Mouse (Mus musculus) gastrocnemius, adult 8-10 months (tissue): ENCODE data around the gene Yipf2. TPM values are rescaled to one million over a fixed set of nuclear protein-coding genes. Genes with fewer than 3 reads are reported as not detected.
"Not testable (repeated sequence)": the region's sequence is repeated elsewhere in the genome, so short reads cannot be mapped to it uniquely, and the experiment has no call there.

Source experiments
- DNase-seq, 2 experiments: peaks; one replicate each; pipeline ENCODE4 v3.0.0; 2022; ENCODE audit warnings: low spot score in 2 of 2
- total RNA-seq, 4 experiments: library from RNA; stranded (reverse); gene quantifications; 2 replicates each; pipeline ENCODE4 v1.2.4; 2022

Gene Yipf2
- total RNA-seq, 4 experiments from 2014 or later = 6.2 to 6.7 (median 6.5) TPM

- no peak for DNase-seq
Measured at GRCm38 (mm10) chr9:21600186-21600585, 7.6 kb upstream of the Yipf2 start.

GRCm38 (mm10) chr9:21598198-21598597 lies 5.6 kb upstream of the Yipf2 start:
- no peak for DNase-seq

- no peak for DNase-seq
Measured at GRCm38 (mm10) chr9:21594838-21595237, 2.2 kb upstream of the Yipf2 start.

- DNase-seq = not testable (repeated sequence)
Measured at GRCm38 (mm10) chr9:21594350-21594749, 1.7 kb upstream of the Yipf2 start.

- peak in 1 of 2 experiments; percentile 28 for DNase-seq
Measured at GRCm38 (mm10) chr9:21593122-21593721, 594 bp upstream of the Yipf2 start.

- no peak for DNase-seq
Measured at GRCm38 (mm10) chr9:21591831-21592702, 561 bp downstream of the Yipf2 start.

- no peak for DNase-seq
Measured at GRCm38 (mm10) chr9:21591127-21591830, 1.3 kb downstream of the Yipf2 start.

GRCm38 (mm10) chr9:21589538-21589937 lies 3.1 kb downstream of the Yipf2 start:
- no peak for DNase-seq

GRCm38 (mm10) chr9:21588350-21588749 lies 4.3 kb downstream of the Yipf2 start:
- no peak for DNase-seq

GRCm38 (mm10) chr9:21587678-21588349 lies 4.8 kb downstream of the Yipf2 start:
- no peak for DNase-seq

- no peak for DNase-seq
Measured at GRCm38 (mm10) chr9:21585401-21585800, 7.2 kb downstream of the Yipf2 start.

GRCm38 (mm10) chr9:21578226-21578625 lies 14.4 kb downstream of the Yipf2 start:
- no peak for DNase-seq

GRCm38 (mm10) chr9:21576286-21576685 lies 16.3 kb downstream of the Yipf2 start:
- no peak for DNase-seq

- DNase-seq = no peak
Measured at GRCm38 (mm10) chr9:21575253-21575652, 17.4 kb downstream of the Yipf2 start.

GRCm38 (mm10) chr9:21574012-21574801 lies 18.4 kb downstream of the Yipf2 start:
- DNase-seq = no peak

- DNase-seq = peak in 1 of 2 experiments; percentile 47
Measured at GRCm38 (mm10) chr9:21568657-21569255, 23.9 kb downstream of the Yipf2 start.

GRCm38 (mm10) chr9:21567051-21567450 lies 25.6 kb downstream of the Yipf2 start:
- no peak for DNase-seq

- DNase-seq = no peak
Measured at GRCm38 (mm10) chr9:21566538-21566937, 26.1 kb downstream of the Yipf2 start.

- no peak for DNase-seq
Measured at GRCm38 (mm10) chr9:21565004-21565586, 27.5 kb downstream of the Yipf2 start.

GRCm38 (mm10) chr9:21564420-21564819 lies 28.2 kb downstream of the Yipf2 start:
- DNase-seq = no peak
